Mouse (Mus musculus) layer of hippocampus, adult 11-12 months (tissue): Measurements from ENCODE around the gene Wdfy1.
A peak's percentile ranks its signal among the peaks of the same experiment; 100 is the strongest.

Experiments
- DNase-seq: peaks from one replicate; pipeline ENCODE4 v3.0.0; 2022; ENCODE audit warnings: low spot score

The Wdfy1 gene

DNA sequence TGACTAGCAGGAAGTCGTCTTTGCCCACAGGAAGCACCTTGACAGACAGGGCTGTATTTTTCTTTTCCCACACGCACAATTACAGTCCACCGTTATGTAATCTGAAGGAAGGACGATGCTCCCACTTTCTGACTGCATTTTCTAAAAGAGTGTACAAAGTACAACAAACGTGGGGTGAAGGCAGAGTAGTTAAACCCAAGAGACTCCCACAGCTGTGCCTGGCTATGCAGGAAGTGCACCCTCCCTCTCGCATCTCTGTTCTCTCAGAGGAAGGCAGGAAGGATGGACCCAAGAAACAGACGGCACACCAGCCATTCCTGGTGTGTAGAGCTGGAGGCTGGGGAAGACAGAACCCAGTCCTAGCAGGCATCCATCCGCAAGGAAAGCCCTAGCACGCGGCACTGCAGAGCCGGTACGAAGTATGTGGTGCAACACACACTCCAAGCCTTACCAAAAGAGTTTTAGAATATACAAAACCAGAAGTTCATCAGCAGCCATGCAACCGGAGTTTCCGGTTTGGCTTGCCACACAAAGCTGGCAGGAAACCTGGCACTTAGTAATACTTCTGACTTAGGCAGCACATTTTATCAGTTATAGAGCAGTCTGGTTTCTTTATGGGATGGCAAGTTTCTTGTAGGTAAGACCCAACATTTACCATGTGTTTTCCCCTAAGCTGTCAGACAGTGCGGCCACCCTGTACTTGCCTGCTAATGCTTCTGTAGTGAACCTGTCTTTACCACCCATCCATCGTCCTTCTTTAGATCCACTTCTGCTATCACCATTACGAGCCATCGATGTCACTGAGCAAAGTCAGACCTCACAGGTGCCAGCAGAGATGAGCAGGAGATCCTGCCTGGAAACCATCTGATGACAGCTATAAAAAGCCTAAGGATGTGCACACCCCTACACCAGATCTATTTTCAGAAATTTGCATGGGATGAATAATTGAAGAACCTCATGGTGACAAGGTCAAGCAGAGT, 64.5 kb downstream of the Wdfy1 start:
- no peak for DNase-seq

DNA sequence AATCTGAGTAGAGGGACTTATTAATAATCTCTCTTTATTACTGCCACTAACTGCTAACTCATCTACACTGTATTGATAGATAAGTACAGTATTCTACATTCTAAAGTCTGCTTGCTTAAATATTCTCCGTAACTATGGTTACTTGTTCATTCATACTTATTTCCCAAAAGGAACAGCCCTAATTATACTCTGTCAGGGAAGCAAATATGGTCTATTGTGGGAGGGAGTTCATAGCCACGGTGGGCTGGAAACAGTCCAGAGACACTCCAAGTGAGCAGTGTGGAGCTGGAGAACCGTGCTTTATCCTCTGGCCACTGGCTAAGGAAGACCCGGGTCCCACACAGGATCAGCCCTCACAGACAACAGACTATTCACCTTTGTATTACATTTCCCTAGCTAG, 65.3 kb downstream of the Wdfy1 start:
- no peak for DNase-seq

DNA sequence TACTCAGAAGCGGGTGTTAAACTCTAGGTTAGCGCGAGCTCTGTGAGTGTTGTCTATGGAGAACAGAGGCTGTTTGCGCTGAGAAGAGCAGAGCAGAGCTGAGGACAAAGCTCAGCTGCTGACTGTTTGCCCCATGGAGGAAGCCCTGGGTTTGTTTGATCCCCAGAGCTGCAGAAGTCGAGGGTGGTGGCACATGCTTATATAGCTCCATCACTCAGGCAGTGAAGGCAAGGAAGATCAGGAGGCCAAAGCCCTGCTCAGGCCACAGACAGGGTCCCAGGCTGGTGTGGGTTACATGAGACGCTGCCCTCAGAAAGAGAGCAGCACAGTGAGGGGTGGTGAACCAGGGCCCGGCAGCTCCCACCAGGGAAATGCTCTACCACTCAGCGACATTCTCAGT, 65.7 kb downstream of the Wdfy1 start:
- no peak for DNase-seq

DNA sequence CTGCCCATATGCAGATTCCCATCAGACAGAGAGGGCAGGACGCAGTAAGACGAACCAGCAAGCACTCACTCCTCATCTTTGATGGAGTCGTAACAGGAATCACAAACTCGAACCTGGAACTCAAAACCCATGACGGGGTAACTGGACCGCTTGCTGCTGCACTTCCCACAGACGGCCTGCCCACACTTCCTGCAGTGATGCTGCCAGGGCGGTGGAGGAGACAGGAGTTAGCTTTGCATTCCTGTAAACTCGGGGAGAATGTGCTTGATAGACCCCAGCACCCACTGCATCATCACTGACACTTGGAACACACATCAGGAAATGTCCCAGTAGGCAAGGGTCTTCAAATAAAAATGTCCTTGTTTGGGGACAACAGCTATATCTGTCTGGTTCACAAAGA, 68.6 kb downstream of the Wdfy1 start:
- DNase-seq = no peak

DNA sequence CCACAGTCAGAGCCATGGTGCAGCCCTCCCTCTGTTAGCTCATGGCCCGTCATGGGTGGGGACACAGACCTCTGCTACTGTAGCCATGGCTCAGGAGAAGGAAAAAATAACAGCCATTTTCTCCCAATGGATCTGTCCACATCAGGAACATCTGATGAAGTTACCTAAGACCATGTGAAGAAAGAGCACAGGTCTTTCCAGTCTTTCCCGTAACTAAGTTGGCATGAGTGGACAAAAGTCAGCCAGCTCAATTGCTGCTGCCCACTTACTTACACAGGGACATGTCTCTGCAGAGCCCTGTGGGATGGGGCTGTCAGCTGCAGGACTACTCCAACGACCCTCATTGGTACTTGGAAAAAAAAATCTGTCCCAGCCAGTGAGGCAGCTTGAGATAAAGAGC, 69.2 kb downstream of the Wdfy1 start:
- DNase-seq = no peak

DNA sequence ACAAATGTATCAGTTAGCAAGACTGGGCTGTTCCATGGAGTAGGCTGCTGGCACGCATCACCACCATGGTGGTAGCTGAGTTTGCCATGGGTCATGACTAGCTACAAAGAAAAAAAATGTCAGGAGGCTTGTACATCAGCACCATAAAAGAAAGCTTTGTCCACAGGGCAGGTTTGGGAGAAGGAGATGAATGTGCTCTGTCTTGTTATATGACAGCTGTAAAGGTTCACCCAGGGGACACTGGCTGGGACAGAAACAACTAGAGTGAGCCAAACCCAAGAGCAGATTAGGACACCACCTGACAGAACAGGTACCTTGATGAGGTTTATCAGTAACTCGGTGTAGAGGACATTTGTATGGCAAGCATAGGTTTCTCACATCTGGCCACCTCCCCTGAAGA, 71.3 kb downstream of the Wdfy1 start:
- no peak for DNase-seq

DNA sequence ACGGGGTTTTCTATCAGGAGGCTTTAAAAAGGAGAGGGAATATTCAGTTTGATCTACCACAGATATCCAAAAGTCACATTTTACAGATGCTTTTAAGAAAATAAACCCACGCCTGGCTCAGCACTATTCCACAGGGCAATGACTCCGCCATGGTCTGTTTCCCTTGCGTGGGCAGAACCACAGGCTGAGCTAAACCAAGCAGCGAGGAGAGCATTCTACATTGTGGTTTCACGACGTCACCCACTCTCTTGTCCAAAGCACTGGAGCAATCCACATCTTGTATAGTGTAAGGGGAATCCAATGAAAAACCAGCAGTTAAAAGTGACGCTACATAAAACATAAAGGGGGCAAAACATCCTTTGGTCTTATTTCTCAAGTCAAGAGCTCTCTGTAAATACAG, 72.4 kb downstream of the Wdfy1 start:
- DNase-seq = no peak

DNA sequence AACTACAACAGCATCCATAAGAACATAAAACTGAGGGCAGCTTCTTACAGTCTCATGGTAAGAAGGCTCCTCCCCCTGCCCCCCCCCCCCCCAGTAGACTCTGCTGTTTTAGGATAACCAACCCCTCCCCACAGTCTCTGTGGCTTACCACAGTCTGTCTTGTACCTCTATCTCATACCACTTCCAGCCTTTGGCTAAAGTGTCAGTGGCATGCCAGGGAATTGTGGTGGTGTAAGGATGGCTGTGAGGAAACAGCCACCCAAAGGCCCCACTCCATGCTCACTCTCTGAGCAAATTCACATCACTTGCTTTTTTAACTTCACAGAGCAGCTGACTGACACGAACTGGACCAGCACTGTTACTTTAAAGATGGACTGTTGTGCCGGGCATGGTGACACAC, 77.4 kb downstream of the Wdfy1 start:
- DNase-seq = no peak

DNA sequence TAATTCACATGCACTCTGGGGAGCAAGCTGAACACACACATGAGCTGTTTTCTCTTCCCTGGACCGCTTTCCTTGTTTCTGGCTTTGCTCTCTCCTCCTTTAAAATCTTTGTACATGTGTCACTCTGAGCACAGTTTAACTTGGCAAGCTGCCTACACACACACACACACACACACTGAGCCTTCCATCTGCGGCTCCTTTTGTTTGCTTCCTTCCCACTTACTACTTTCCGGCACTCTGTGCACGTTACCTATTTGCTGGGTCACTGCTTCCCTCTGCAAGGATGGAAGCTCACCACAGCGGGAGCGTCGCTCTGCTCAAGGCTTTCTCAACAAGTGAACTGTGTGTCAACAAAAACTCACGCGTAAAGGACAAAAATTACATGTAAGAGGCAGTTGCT, 78.6 kb downstream of the Wdfy1 start:
- DNase-seq = peak; percentile 40

DNA sequence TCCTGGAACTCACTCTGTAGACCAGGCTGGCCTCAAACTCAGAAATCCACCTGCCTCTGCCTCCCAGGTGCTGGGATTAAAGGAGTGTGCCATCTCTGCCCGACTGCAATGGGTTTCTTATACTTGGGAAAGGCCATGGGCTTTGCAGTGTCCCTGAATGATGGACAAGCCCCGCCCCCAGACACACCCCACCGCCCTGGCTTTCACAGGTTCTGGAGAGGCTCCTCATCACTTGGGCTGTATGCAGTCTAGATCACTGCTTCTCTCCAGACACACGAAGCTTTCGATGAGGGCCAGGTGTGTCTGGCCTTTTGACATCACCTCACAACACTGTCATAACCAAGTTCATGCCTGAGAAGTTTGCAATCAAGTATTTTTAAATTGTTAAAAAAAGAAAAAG, 79.0 kb downstream of the Wdfy1 start:
- no peak for DNase-seq

DNA sequence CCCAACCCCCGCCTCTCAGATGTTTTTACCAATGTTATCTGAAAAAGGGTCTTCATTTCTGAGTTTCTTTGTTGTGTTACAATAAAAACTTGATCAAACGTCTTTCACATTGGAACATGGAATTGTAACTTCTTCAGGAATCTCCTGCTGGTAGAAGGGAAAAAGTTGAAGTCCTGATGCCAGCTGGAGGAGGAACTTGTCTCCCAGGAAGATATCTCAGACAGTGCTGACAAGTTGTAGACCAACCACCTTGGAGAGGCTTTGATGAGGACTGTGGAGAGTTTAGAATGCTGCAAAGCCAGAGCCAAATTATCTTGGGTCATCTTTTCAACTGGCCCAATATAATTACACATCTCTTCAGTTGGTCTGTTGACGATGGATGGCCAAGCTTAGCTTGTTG, 83.5 kb downstream of the Wdfy1 start:
- DNase-seq = no peak

DNA sequence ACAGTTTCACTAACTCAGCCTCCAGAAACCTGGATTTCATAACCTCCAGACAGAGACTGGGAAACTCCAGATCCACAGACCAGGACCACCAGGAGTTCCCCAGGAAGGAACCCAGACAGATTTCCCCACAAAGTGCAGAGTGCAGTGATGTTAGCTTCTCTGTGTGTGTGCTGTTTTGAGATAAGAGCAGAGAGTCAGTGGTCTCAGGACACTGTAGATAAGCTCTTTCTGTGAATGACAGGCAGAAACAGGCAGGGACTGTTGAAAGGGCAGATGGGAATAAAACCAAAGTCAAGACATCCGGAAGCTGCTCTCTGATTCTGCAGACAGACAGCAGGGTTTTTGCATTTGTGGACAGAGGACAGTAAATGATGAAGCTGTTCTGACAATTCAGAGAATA, 88.7 kb downstream of the Wdfy1 start:
- DNase-seq = no peak

DNA sequence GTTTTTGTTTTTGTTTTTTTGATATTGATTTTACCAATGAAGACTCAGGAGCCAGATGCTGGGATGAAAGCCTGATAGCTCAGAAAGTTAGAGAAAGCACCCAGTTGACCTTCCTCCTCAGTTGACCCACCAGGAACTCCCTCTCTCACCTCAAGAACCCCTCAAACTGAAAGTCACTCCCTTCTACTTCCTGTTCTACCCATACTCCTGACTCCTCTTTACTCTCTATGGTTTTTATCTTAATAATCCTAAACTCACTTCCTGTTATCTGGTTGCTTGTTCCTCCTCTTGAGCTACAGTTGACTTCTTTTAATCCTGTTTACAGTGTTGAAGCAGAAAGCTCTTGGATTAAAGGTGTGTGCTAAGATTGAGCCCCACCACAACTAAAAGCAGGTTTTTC, 91.9 kb downstream of the Wdfy1 start:
- DNase-seq = no peak

DNA sequence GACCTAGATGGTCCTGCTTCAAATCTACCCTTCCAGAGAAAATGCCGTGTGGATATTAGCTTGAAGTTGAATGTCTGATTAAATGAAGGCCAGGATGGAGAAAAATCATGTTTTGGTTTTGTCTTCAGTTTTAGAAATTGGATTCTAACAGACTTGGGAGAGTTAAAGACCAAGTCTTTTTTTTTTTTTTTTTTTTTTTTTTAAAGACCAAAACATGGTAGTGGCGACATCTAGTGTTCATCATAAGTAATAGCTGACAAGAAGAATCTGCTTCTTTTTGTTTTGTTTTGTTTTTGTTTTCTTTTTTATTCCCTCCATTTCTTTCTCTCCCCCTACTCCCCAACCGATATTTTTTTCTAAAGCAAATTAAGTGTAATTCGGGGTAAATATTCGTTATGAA, 93.0 kb downstream of the Wdfy1 start:
- DNase-seq = no peak

DNA sequence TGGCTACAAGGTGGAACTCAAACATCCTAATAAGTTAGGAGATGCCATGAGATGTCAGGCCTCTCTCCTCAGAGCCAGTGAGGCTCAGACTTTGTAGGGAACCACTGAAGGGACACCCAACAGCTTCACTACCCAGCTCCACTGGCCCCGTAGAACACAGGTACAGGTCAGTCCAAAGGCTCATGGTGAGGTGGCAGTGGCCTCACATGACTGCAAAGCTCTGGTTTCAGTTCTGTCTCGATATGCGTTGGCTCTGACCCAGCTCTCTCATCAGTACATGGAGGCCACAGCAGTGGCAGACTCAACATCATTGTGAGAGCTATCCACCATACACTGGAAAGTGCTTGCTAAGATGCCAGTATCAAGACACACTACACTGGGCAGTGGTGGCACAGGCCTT, 95.2 kb downstream of the Wdfy1 start:
- no peak for DNase-seq

DNA sequence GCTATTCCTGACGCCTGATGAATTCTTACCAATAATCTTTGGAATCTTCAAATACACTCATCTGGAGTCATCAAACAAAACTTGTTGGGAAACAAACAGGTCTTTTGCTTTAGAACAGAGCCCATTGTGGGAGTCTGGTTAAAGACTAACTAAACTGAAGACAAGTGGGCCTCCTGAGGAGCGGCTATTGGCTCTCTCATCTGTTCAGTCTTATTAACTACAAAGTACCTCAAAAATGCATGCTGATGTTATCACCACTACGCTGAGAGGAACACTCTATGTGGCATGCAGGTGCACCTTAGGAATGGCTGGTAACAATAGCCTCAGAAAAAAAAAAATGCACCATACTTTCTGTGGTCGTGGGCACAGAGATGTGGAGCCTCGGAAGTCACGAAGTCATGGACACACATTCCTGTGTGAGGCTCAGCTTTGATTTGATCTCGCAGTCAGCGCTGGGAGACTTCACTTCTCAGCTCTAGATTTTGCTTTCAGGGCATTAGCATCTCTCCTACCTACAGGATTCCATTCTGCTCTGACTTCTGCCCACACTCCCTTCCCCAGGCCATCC, 97.7 kb downstream of the Wdfy1 start:
- DNase-seq = no peak

DNA sequence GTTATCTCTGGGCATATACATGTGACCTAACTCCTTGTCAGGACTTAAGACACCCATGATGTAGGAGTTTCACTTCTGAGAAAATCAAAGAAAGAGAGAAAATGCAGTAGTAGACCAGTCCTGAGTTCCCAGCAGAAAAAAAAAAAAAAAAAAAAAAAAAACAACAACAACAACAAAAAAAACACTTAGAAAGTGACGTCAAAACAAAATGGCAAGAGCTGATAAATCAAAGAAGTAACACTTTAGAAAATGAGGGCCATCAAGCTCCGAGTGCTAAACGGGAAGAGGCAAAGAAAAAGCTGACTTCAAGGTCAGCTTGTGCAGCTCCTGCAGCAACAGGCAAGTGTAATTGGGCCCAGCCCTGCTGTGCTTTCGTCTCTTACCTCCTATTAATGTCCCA, 100.2 kb downstream of the Wdfy1 start:
- DNase-seq = no peak

DNA sequence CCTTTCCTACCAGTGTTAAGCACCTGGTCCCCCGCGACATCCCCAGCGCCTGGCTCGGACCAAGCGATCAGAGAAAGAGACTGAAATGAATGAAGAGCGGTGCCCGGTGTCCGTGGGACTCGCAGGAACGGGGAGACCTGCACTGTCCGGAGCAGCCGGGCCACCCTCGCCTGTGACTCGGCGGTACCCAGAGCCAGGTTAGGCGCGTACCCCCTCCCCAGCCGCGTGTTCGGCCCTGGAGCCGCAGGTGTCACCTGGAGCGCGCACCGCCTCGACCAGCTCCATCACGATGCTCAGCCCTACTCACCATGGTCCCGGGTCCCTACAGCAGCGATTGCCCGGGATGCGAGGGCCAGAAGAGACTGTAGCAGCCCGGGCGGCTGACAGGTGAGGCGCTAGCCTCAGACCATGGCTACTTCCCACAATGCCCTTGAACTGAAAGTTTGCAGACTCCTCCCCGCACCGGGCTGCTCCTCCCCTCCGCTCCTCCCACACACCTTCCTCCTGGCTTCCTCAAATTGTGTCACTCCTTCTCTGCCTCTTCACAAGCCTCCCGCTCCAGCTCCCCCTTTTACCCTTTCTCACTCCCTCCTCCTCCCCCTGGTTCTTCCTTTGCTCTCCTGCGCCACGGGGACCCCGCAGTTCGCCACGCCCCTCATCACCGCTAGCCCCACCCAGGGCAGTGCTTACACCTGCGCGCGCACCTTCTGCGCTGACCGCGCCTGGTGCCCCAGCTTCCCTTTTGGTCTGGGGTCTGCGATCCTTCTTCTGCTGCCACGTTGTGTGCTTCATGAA, 104.2 kb downstream of the Wdfy1 start, which contains the start of gene Ap1s3:
Ap1s3 (minus strand) TSS at position 430 of the 795 bp plus-strand sequence.
- peak; percentile 15 for DNase-seq

DNA sequence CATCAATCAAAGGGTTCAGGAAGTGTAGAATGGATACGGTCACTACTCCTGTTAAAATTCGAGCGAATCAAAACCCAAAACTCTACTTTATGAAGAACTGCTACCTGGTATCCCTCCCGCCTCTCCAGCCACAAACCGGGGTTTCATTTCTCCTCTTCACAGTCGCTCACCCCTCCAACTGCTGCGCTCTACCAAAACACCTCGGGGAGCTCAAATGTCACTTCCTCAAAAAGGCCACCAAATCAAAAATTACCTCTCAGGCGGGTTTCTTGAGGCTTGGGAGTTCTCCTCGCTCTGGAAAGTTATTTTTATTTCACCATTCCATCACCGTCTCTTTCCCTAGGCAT, 104.8 kb downstream of the Wdfy1 start:
- no peak for DNase-seq

DNA sequence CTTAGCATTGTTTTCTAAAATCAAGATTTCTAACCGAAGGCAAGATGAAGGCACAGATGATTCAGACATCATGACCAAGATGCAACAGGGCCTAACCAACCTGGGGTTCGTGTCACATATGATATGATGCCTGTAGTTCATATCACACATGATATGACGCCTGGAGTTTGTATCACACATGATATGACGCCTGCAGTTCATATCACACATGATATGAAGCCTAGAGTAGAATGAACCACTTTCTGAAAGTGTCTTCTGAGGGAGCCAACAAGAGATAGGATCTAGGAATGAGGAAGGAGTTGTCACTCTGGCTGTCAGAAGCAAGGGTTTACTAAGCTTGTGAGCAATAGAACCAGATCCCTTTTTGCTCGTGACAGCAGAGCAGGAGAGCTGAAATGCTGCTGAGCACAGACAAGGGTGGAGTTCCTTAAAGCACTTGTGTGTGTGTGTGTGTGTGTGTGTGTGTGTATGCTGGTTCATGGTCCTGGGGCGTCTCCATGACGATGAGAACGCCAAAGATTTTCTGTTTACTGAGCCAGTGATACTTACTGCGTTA, 106.4 kb downstream of the Wdfy1 start:
- no peak for DNase-seq

DNA sequence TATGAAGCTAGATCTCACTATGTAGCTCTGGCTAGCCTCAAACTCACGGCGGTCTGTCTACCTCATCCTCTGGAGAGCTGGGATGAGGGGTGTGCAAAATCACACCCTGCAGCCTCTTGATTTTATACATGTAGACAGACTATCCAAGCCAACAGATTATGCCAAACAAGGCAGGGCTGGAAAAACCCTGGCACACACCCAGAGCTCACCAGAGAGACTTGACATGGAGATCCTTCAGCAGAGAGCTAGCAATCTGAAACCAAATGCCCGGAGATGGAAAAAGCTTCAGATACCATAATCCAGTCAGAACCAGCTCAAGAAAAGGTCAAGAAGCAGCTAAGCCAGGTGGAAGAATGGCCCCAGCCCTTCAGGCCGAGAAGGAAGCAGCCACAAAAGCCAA, 111.0 kb downstream of the Wdfy1 start:
- no peak for DNase-seq

DNA sequence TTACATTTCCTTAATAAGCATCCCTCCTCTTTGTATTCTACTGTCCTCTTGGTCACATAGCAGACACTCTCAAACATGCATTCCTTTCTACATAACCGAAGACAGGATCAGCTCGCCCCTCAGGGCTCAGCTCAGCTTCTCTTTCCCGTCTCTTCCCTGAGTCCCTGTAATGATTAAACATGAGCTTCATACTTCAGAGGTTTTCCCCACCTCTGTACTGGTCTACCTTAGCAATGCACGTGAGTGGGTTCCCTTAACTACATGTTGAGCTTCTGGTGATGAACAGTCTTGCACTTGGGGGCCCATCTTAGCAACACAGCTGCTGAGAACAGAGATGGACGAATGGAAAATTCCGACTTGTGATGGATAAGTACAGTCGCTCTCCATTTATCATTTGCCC, 116.3 kb downstream of the Wdfy1 start:
- no peak for DNase-seq

DNA sequence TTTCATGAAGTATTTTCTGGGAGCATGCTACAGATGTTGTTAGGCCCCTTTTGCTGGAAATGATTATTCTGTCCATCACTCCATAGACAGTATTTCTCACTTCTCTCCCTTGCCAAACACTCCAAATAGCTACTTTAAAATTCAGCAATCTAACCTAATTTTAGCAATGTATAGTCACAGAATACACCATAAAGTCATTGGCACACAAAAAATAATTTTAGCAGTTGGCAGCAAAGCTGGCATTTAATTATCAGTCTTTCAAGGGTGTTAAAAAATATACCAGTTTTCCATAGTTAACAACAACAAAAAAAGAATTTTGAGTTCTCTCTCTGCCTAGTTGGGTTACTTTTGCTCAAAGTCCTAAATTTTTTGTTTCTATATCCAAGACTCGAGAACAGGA, 118.5 kb downstream of the Wdfy1 start:
- no peak for DNase-seq
